Mouse (Mus musculus) testis, adult 2 months (tissue): ENCODE measurements at regions not wholly inside any gene's neighbourhood (a gene's known extent, or its start where the extent isn't known, plus 50 kb on each side); places are given as distances from the start of the nearest gene placed in this dataset.

Experiments used
- CTCF ChIP-seq: fragments of 200-500 bp; IDR thresholded peaks from 2 replicates; pipeline ENCODE4 v1.5.1; 2012; ENCODE audit warnings: low read depth, mild to moderate bottlenecking, inconsistent platforms, low read length, moderate library complexity; ENCODE audit not compliant: control insufficient read depth, insufficient read depth, insufficient replicate concordance
- POLR2A ChIP-seq: fragments of 200-500 bp; IDR thresholded peaks from 2 replicates; pipeline ENCODE4 v1.6.1; 2012; ENCODE audit warnings: low read depth, mild to moderate bottlenecking, inconsistent platforms, low read length, moderate library complexity; ENCODE audit not compliant: control insufficient read depth

DNA sequence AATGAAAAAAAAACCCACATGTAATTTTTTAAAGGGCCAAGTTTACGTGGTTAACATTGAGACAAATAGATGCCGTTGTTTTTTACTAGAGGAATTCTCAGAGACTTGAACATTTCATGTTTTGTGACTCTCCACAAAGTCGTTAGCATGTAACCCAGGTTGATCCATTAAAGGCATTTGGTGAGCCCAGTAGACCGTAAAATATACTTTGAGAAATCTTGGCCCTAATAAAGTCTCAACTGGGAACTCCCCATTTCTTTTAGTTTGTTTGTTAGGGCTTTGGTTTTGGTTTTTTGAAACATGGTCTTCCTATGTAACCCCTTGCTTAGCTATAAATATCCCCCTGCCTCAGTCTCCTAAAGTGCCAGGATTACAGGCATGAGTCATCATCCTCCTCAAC, 85.9 kb upstream of the Tbl1xr1 start:
- TF ChIP-seq CTCF (no peak), POLR2A (no peak)
